Mouse (Mus musculus): ENCODE results near the gene Actg2.

Gene Actg2

DNA sequence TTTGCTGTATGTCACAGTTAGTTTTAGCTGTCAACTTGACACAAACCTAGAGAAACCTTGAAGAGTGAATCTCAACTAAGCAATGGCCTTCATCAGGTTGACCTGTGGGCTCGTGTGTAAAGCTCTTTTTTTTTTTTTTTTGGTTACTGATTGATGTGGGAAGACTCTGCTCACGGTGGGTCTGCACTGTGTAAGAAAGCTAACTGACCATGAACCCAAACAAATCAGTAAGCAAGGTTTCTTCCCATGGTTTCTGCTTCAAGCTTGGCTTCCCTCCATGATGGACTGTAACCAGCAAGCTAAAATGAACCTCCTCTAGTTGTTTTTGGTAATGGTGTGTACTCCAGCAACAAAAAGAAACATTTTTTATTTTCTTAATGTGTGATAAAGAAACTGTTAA, 56.9 kb downstream of the Actg2 start:
- no peak for DNase-seq (ENCODE audit: low spot score in 2 of 2)

DNA sequence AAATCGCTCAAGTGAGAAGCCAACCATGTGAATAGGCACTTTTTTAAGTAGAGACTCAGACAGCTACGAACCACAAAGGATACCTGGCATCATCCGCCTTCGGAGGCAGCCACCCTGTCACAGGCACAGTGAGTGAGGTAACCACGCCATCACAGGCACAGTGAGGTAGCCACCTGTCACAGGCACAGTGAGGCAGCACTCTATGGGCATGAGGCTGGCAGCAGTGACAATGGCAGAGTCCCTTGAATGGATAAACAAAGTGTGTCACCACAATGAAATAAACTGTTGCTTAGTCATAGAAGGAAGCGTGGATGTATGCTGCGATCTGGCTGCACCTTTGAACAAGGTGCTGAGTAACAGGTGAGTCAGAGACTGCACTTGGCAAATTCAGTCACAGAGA, 57.4 kb downstream of the Actg2 start:
- DNase-seq (ENCODE audit: low spot score in 2 of 2) = no peak

DNA sequence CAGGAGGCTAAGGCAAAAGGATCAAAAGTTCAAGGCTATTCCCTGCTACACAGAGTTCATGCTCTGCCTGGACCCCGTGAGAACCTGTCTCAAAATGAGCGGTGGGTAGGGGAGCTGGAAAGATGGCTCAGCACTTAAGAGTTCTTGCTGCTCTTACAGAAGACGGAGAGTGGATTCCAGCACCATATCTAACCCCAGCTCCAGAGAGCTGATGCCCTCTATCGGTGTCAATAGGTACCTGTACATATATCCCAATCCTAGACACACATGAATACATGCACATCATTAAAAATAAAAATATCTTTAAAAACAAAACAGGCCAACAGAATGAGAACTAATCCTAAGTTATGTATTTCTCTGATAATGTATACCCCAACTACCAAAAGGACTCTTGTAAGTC, 57.8 kb downstream of the Actg2 start:
- no peak for DNase-seq (ENCODE audit: low spot score in 2 of 2)

DNA sequence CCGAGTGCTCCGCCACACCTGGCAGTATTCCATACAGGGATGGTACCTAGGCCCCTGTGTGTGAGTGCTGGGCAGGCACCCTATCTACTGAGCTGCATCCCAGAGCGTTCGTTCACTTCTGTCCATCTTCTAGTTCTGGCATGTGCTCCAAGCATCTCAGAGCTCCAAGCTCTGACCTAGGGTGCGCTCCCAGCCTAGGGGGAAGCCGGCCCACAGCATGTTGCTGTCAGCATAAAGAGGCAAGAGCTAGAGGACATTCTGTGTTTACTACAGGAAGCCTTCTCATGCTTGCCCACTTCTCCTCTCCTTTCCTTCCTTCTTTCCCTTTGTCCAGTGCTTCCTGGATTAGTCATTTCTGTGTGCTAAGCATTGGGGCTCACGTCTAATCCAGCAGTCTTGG, 60.6 kb downstream of the Actg2 start:
- no peak for DNase-seq (ENCODE audit: low spot score in 2 of 2)

DNA sequence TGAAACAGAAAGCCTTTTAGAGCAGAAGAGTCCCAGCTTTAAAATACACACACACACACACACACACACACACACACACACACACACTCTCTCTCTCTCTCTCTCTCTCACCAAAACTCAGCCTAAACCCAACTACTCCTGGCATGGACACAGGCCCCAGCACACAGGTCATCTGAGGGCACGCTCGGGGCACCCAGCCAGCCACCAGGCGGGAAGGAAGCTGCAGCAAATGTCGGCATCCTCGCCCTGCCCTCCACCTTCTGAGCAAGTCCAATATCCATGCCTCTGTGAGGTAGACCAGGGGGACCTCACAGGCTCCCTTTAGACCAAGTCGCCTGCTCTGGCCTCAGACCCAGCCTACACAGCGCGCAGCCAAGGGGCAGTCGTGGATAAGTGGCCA, 62.8 kb downstream of the Actg2 start:
- DNase-seq (ENCODE audit: low spot score in 2 of 2) = no peak

DNA sequence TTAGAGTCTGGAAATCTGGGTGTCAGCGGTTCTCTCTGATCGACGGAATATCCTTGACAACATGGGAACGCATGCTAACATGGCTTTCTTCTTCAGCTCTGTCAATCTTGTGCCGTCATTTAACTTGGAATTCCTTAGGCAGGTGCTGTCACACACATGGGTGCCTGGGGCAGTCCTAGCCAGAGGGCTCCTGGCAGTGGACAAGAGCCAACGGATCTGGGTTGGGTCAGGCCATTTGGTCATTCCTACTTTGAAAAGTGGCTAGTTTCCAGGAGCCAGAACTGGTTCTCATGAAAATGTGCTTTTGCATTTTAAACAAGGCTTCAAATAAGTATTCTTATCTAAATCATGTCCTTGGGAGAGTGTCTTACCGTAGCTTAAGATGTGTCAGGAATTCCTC, 64.3 kb downstream of the Actg2 start:
- no peak for DNase-seq (ENCODE audit: low spot score in 2 of 2)

DNA sequence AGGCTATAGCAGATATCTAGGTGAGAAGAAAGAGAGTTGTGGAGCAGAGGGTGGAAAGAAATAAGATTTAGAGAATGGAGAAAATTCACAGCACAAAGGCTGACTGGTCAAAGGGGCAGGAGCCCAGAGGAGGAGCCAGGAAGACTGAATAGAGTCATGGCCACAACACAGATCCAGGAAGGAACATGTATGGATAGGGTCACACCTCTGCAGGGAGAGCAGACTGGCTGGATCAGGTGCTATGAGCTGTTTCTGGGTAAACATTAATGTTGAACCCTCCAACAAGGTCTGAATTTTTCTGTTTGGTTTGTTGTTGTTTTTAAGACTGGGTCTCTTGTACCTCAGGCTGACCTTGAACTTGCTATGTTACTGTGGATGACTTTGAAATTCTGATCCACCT, 72.1 kb downstream of the Actg2 start:
- DNase-seq (ENCODE audit: low spot score in 2 of 2) = no peak
